Mouse (Mus musculus) neural tube, embryonic 10.5 days (tissue): ENCODE results near the gene Mindy1.
"Not testable (repeated sequence)": the region's sequence is repeated elsewhere in the genome, so short reads cannot be mapped to it uniquely, and the experiment has no call there.

Experiments
- DNase-seq: peaks from one replicate; pipeline ENCODE4 v3.0.0-alpha.2; 2017; ENCODE audit warnings: low spot score; ENCODE audit errors: extremely low spot score

Gene Mindy1

GRCm38 (mm10) chr3:95319701-95320625 lies 38.8 kb downstream of the Mindy1 start:
- no peak for DNase-seq

GRCm38 (mm10) chr3:95323429-95323828 lies 42.3 kb downstream of the Mindy1 start:
- DNase-seq: no peak

DNA sequence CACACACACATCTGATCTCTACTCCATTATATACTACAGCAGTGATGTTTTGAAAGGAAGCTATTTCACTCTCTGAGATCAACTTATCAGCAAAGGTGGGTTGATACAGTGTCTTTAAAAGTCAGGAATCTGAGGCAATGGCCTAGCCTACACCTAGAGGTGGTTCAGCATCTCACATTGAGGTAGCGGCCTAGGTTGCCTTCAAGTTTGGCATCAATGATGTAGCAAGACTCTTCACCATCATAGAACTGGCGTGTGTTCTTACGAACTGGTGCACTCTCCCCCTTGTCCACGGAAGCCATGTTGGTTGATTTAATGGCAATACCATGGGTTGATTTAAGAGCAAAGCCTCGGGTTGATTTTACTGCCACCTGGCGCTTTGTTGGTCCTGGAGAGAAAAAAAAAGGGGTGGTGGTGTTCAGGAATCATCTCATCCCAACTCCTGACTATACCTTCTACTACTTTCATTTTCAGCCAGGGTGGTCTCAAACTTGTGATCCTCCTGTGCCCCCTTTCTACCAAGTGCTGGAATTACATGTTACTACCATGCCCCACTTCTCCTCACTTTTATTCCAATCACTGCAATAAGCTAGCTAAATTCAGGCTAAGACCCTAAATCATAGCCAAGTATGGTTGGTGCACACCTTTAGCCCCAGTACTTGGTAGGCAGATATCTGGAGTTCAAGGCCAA lies 43.5 kb downstream of the Mindy1 start:
- DNase-seq: no peak

GRCm38 (mm10) chr3:95328803-95329404 lies 47.8 kb downstream of the Mindy1 start:
- no peak for DNase-seq

- no peak for DNase-seq
Measured at GRCm38 (mm10) chr3:95331528-95331927, 50.4 kb downstream of the Mindy1 start.

- no peak for DNase-seq
Measured at GRCm38 (mm10) chr3:95337345-95337744, 56.2 kb downstream of the Mindy1 start.

- no peak for DNase-seq
Measured at GRCm38 (mm10) chr3:95338251-95338650, 57.1 kb downstream of the Mindy1 start.

GRCm38 (mm10) chr3:95343356-95344000 lies 62.3 kb downstream of the Mindy1 start:
- DNase-seq: not testable (repeated sequence)
